Mouse (Mus musculus) CH12.LX (cell line): Measurements from ENCODE around the gene Ptprg. TPM values are rescaled to one million over a fixed set of nuclear protein-coding genes. Genes with fewer than 3 reads are reported as not detected.

Experiments used
- DNase-seq: peaks from one replicate; pipeline ENCODE4 v3.0.0-alpha.2; 2013; ENCODE audit errors: extremely low read depth
- H3K27ac ChIP-seq: 2 replicates; pipeline ENCODE4 v1.5.1; 2012; ENCODE audit warnings: low read depth, mild to moderate bottlenecking, control low read depth, moderate library complexity; ENCODE audit not compliant: insufficient read depth
- H3K27me3 ChIP-seq: replicated peaks from 2 replicates; pipeline ENCODE3; 2012; ENCODE audit warnings: inconsistent platforms
- H3K36me3 ChIP-seq, 2 experiments: replicated peaks in 1 of 2; 2 replicates each; pipeline versions ENCODE3 to v1.6.1; 2012; ENCODE audit warnings: inconsistent platforms in 1 of 2, low read length in 1 of 2, mild to moderate bottlenecking in 1 of 2, mixed read lengths in 1 of 2, moderate library complexity in 1 of 2; ENCODE audit not compliant: control insufficient read depth in 1 of 2, insufficient read depth in 1 of 2
- H3K4me1 ChIP-seq, 2 experiments: 2 replicates each; pipeline ENCODE4 v1.6.1; 2012; ENCODE audit warnings: inconsistent platforms in 1 of 2, moderate library complexity in 1 of 2; ENCODE audit not compliant: insufficient read depth in 2 of 2, control insufficient read depth in 1 of 2
- H3K4me2 ChIP-seq: 2 replicates; pipeline ENCODE4 v1.6.1; 2012; ENCODE audit warnings: low read depth, mild to moderate bottlenecking, control low read depth; ENCODE audit not compliant: poor library complexity, insufficient read depth, severe bottlenecking
- H3K4me3 ChIP-seq, 3 experiments: fragments of 150-350 bp in 1 of 3; sonication (generic) in 1 of 3; replicated peaks in 1 of 3; 2 replicates each; pipeline versions ENCODE3 to v1.5.1; 2011 to 2012; ENCODE audit warnings: low read depth in 2 of 3, low read length in 2 of 3, mild to moderate bottlenecking in 2 of 3, moderate library complexity in 2 of 3, control low read depth in 1 of 3, improper control_type of control experiment in 1 of 3, inconsistent platforms in 1 of 3, mixed read lengths in 1 of 3; ENCODE audit not compliant: poor library complexity in 1 of 3
- H3K79me2 ChIP-seq: replicated peaks from 2 replicates; pipeline ENCODE4 v1.6.1; 2012; ENCODE audit warnings: mild to moderate bottlenecking, moderate library complexity; ENCODE audit not compliant: control insufficient read depth, poor library complexity, insufficient read depth, severe bottlenecking; ENCODE audit errors: extremely low read depth
- H3K9ac ChIP-seq: 2 replicates; pipeline ENCODE4 v1.6.1; 2012; ENCODE audit warnings: low read depth, mild to moderate bottlenecking, control low read depth, moderate library complexity; ENCODE audit not compliant: insufficient read depth
- H3K9me3 ChIP-seq: replicated peaks from 2 replicates; pipeline ENCODE3; 2012; ENCODE audit warnings: low read length, inconsistent platforms, mixed read lengths
- CHD1 ChIP-seq: IDR thresholded peaks from 2 replicates; pipeline ENCODE4 v1.6.1; 2012; ENCODE audit warnings: low read depth, low read length, improper control_type of control experiment, inconsistent platforms
- CTCF ChIP-seq, 2 experiments: IDR thresholded peaks in 1 of 2; conservative IDR thresholded peaks in 1 of 2; 2 replicates each; pipeline ENCODE4 v1.5.1; 2011 to 2012; ENCODE audit warnings: low read depth in 2 of 2, low read length in 2 of 2, improper control_type of control experiment in 1 of 2, inconsistent platforms in 1 of 2, mild to moderate bottlenecking in 1 of 2, moderate library complexity in 1 of 2
- E2F4 ChIP-seq: IDR thresholded peaks from 2 replicates; pipeline ENCODE4 v1.6.1; 2011; ENCODE audit warnings: low read depth, low read length, improper control_type of control experiment; ENCODE audit not compliant: insufficient replicate concordance
- HCFC1 ChIP-seq: IDR thresholded peaks from 2 replicates; pipeline ENCODE4 v1.6.1; 2012; ENCODE audit warnings: low read depth, mild to moderate bottlenecking, inconsistent platforms, low read length, improper control_type of control experiment
- IRF4 ChIP-seq: IDR thresholded peaks from 2 replicates; pipeline ENCODE4 v1.6.1; 2014; ENCODE audit warnings: low read depth, mild to moderate bottlenecking, inconsistent platforms, low read length, improper control_type of control experiment
- JUN ChIP-seq: IDR thresholded peaks from 2 replicates; pipeline ENCODE4 v1.6.1; 2011; ENCODE audit warnings: low read depth, mild to moderate bottlenecking, low read length, improper control_type of control experiment, moderate library complexity; ENCODE audit not compliant: insufficient read depth
- MAFK ChIP-seq: IDR thresholded peaks from 2 replicates; pipeline ENCODE4 v1.6.1; 2011; ENCODE audit warnings: low read length, improper control_type of control experiment; ENCODE audit not compliant: insufficient replicate concordance
- MAX ChIP-seq: IDR thresholded peaks from 2 replicates; pipeline ENCODE4 v1.6.1; 2011; ENCODE audit warnings: low read length, improper control_type of control experiment
- MEF2A ChIP-seq: IDR thresholded peaks from 2 replicates; pipeline ENCODE4 v1.6.1; 2014; ENCODE audit warnings: low read depth, mild to moderate bottlenecking, inconsistent platforms, low read length, improper control_type of control experiment, borderline replicate concordance
- MXI1 ChIP-seq: IDR thresholded peaks from 2 replicates; pipeline ENCODE4 v1.6.1; 2011; ENCODE audit warnings: mild to moderate bottlenecking, low read depth, low read length, improper control_type of control experiment
- NELFE ChIP-seq: IDR thresholded peaks from 2 replicates; pipeline ENCODE4 v1.6.1; 2011; ENCODE audit warnings: low read depth, low read length, improper control_type of control experiment
- PAX5 ChIP-seq: IDR thresholded peaks from 2 replicates; pipeline ENCODE4 v1.6.1; 2012; ENCODE audit warnings: low read length, inconsistent platforms, mixed read lengths
- POLR2AphosphoS2 ChIP-seq: IDR thresholded peaks from 2 replicates; pipeline ENCODE4 v1.6.1; 2011; ENCODE audit warnings: low read depth, low read length, improper control_type of control experiment
- RAD21 ChIP-seq: IDR thresholded peaks from 2 replicates; pipeline ENCODE4 v1.6.1; 2011; ENCODE audit warnings: low read depth, mild to moderate bottlenecking, low read length, improper control_type of control experiment, moderate library complexity
- SMC3 ChIP-seq: IDR thresholded peaks from 2 replicates; pipeline ENCODE4 v1.6.1; 2011; ENCODE audit warnings: low read depth, low read length, improper control_type of control experiment
- TCF12 ChIP-seq: IDR thresholded peaks from 2 replicates; pipeline ENCODE4 v1.6.1; 2014; ENCODE audit warnings: low read depth, mild to moderate bottlenecking, inconsistent platforms, low read length, improper control_type of control experiment
- USF1 ChIP-seq: IDR thresholded peaks from 2 replicates; pipeline ENCODE4 v1.6.1; 2014; ENCODE audit warnings: low read depth, mild to moderate bottlenecking, inconsistent platforms, low read length, improper control_type of control experiment
- ZKSCAN1 ChIP-seq: IDR thresholded peaks from 2 replicates; pipeline ENCODE4 v1.6.1; 2012; ENCODE audit warnings: low read depth, inconsistent platforms, low read length, improper control_type of control experiment, borderline replicate concordance
- dilution Hi-C: fragments of 300-500 bp; cut with MboI; formaldehyde crosslinking; loops from 2 replicates; pipeline ENCODE4 v1.14.3; 2020; ENCODE audit warnings: low sequenced_read_pairs; ENCODE audit not compliant: extremely low pct_unique_long_range_greater_than_20kb, extremely low pct_ligation_motif_present
- in situ Hi-C: fragments of 300-500 bp; cut with MboI; formaldehyde crosslinking; loops from 3 replicates; pipeline ENCODE4 v1.14.3; 2019; ENCODE audit warnings: low sequenced_read_pairs, low pct_ligation_motif_present, low pct_unique_long_range_greater_than_20kb, mixed read lengths
- polyA plus RNA-seq: library from polyadenylated mRNA; unstranded; fragments of >175 nt; gene quantifications from 2 replicates; pipeline ENCODE4 v1.2.1, GENCODE M21; 2012; ENCODE audit warnings: low read depth; ENCODE audit not compliant: insufficient read length
- total RNA-seq, 2 experiments: library from RNA; depleted of rRNA; stranded (reverse); fragments of 300-350 nt in 1 of 2; fragments of >200 nt in 1 of 2; gene quantifications; 2 replicates each; pipeline ENCODE4 v1.2.3; 2012 to 2014

Gene Ptprg
- total and polyA plus RNA-seq, 3 experiments, result 0.08 TPM; not detected in 2

- Histone ChIP-seq H3K4me2 (no peak overlapping the region), H3K79me2 (no peaks in the 10 kb centered on the region), H3K4me3 (no peak overlapping the region), H3K36me3 (no peaks in the 10 kb centered on the region), H3K27ac (no peak overlapping the region), H3K4me1 (no peaks in the 10 kb centered on the region), H3K9me3 (peaks cover 16% of the 10 kb centered on the region), H3K9ac (no peak overlapping the region), H3K27me3 (no peaks in the 10 kb centered on the region)
- TF ChIP-seq NELFE (no peak), PAX5 (no peak), RAD21 (no peak), HCFC1 (no peak), MXI1 (no peak)
- in situ Hi-C loops (no loop called here), dilution Hi-C loops (no loop called here)
- no peak for DNase-seq
These were observed 379.2 kb downstream of the Ptprg start for GRCm38 (mm10) chr14:11932517-11932916.

GRCm38 (mm10) chr14:11934556-11934955, 381.2 kb downstream of the Ptprg start:
- dilution Hi-C loops, result no loop called here
- H3K27ac ChIP-seq, result no peak overlapping the region

GRCm38 (mm10) chr14:11935281-11935680, 381.9 kb downstream of the Ptprg start:
- H3K36me3 ChIP-seq, result no peaks in the 10 kb centered on the region
- no peaks in the 10 kb centered on the region for H3K27me3 ChIP-seq
- no peak overlapping the region for H3K9ac ChIP-seq
- in situ Hi-C loops (no loop called here), dilution Hi-C loops (no loop called here)
- no peak overlapping the region for H3K4me3 ChIP-seq
- no peak overlapping the region for H3K4me2 ChIP-seq
- TF ChIP-seq PAX5, result no peak
- TF ChIP-seq SMC3, result no peak
- no peak for TF ChIP-seq ZKSCAN1
- TF ChIP-seq IRF4, result no peak
- TF ChIP-seq NELFE, result no peak
- TF ChIP-seq MEF2A, result no peak
- TF ChIP-seq CTCF (conservative IDR thresholded peaks at IDR 0.05 in 1 of 2, IDR thresholded peaks at IDR 0.05 in 1 of 2; ENCODE audit: low read depth in 2 of 2, low read length in 2 of 2), result 0 out of 4 replicates have a peak, but pooled peaks of 1 of the 2 experiments have one; percentile 9
- no peak for TF ChIP-seq MAFK
- no peak for TF ChIP-seq USF1
- H3K27ac ChIP-seq, result no peak overlapping the region
- DNase-seq, result no peak
- H3K79me2 ChIP-seq, result no peaks in the 10 kb centered on the region
- no peaks in the 10 kb centered on the region for H3K4me1 ChIP-seq
- H3K9me3 ChIP-seq, result peaks cover 15% of the 10 kb centered on the region

More at GRCm38 (mm10) chr14:11934556-11934955, 381.2 kb downstream of the Ptprg start:
- H3K36me3 ChIP-seq, result no peaks in the 10 kb centered on the region
- H3K9me3 ChIP-seq, result peaks cover 15% of the 10 kb centered on the region
- in situ Hi-C loops, result no loop called here
- TF ChIP-seq ZKSCAN1 (no peak), PAX5 (no peak), TCF12 (no peak), MAX (no peak), POLR2AphosphoS2 (no peak), MEF2A (no peak), RAD21 (no peak), JUN (no peak), HCFC1 (no peak), CHD1 (no peak), E2F4 (no peak)
- H3K9ac ChIP-seq, result no peak overlapping the region
- H3K4me2 ChIP-seq, result no peak overlapping the region
- no peaks in the 10 kb centered on the region for H3K79me2 ChIP-seq
- no peaks in the 10 kb centered on the region for H3K27me3 ChIP-seq
- H3K4me1 ChIP-seq, result no peaks in the 10 kb centered on the region
- H3K4me3 ChIP-seq, result no peak overlapping the region
- no peak for DNase-seq
